Mouse (Mus musculus) megakaryocyte, embryonic 14.5 days (primary cell): Measurements from ENCODE around the gene Mcl1.

Experiments
- FLI1 ChIP-seq: IDR thresholded peaks from 2 replicates; pipeline ENCODE4 v1.6.1; 2012; ENCODE audit warnings: low read length, inconsistent platforms, mixed read lengths
- GATA1 ChIP-seq: IDR thresholded peaks from 3 replicates; pipeline ENCODE4 v1.6.1; 2012; ENCODE audit warnings: mixed read lengths, low read length, inconsistent platforms, borderline replicate concordance

DNA sequence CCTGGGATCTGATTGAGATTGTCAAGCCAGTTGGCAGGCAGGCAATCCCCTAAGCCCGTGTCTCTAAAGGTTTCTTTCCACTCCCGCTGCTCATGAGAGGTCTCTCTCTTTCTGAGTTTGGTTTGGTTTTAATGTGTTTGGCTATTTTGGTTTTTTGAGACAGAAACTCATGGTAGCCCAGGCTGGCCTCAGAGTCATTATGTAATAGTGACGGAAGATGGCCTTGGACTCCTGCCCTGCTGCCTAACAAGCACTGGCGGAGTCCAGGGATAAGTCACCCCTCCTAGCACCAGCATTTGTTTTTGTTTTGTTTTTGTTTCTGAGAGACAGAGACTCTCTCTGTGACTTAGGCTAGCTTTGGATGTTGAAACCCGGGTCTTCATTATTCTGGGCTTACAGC lies 3.2 kb upstream of the Mcl1 start:
- TF ChIP-seq FLI1 (no peak), GATA1 (no peak)
